Comparison of ENCODE assay signal across 16 mouse cellular contexts in the genomic region with DNA sequence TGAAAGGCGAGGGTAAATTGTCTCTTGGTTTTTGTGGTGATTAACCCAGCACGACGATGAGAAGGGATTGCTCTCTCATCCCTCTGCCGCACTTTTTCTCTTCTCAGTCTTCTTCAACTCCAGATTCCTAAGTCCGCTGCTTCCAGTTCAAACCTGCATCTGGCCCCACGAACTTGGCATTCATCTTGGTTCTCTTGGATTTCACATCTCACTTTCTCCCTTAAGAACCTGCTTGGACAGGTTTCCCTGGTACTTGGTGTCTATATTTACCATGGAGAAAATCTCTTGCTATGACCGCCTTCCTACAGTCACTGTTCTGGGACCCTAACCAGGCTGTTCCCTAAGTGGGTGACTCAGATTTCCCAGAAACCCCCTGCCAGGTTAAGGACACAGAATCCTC.
"Had no signal": no experiment of that assay in that cellular context is flagged by ENCODE, and none has a peak within 500 bp of the region (broad histone marks: within the 10 kb centered on the region; RNA-seq: fewer than 3 reads in every experiment).

No protein-coding gene starts in this region.

- H3K36me3 ChIP-seq: neural tube, embryonic 13.5 days; neural tube, embryonic 15.5 days; stomach, embryonic 15.5 days had no signal

- H3K9ac ChIP-seq: neural tube, embryonic 13.5 days; neural tube, embryonic 15.5 days; stomach, embryonic 15.5 days had no signal

- H3K27me3 ChIP-seq: neural tube, embryonic 13.5 days; neural tube, embryonic 15.5 days; stomach, embryonic 15.5 days had no signal

- H3K27ac ChIP-seq: neural tube, embryonic 13.5 days; neural tube, embryonic 15.5 days; stomach, embryonic 15.5 days; stomach, postnatal 0 days had no signal

- H3K9me3 ChIP-seq: neural tube, embryonic 13.5 days; neural tube, embryonic 15.5 days; stomach, embryonic 15.5 days had no signal

- H3K4me1 ChIP-seq: neural tube, embryonic 13.5 days; neural tube, embryonic 15.5 days; stomach, embryonic 15.5 days had no signal

- H3K4me2 ChIP-seq: neural tube, embryonic 13.5 days; neural tube, embryonic 15.5 days; stomach, embryonic 15.5 days had no signal

- H3K4me3 ChIP-seq: neural tube, embryonic 13.5 days; neural tube, embryonic 15.5 days; stomach, embryonic 15.5 days had no signal

- DNase-seq: retina, postnatal 1 day; right cerebral cortex, adult 18-20 months; right cerebral cortex, postnatal 14 days; right cerebral cortex, postnatal 25 days; right cerebral cortex, postnatal 4 days; spleen, adult 18-20 months; thymus, adult 18-20 months; thymus, adult 2 months; thymus, postnatal 14 days; thymus, postnatal 25 days; thymus, postnatal 36 days; thymus, postnatal 4 days had no signal
